ENCODE assay signal across 23 mouse cellular contexts in genomic region chr3:73698889-73699288, GRCm38 (mm10). TPM values are rescaled to one million over a fixed set of nuclear protein-coding genes. Genes with fewer than 3 reads are reported as not detected.
DNase-seq lines count a peak whose midpoint lies in the region; TF ChIP-seq lines count a peak whose summit lies in the region.
"Had no signal": no experiment of that assay in that cellular context is flagged by ENCODE, and none has a peak within 500 bp of the region (broad histone marks: within the 10 kb centered on the region; RNA-seq: fewer than 3 reads in every experiment).

No protein-coding gene starts in this region.

- H3K4me1 ChIP-seq in liver, adult 2 months (ENCODE audit: control insufficient read depth, insufficient read depth, low read length): peaks cover 5% of the 10 kb centered on the region; the same call in 1 of the 2 replicates
- H3K4me1 ChIP-seq: embryonic facial prominence, embryonic 10.5 days; embryonic facial prominence, embryonic 13.5 days; forebrain, embryonic 12.5 days; forebrain, embryonic 15.5 days; hindbrain, embryonic 13.5 days had no signal

- H3K27ac ChIP-seq in liver, adult 2 months (replicated peaks; ENCODE audit: insufficient read depth, low read depth, low read length): no peak overlapping the region
- H3K27ac ChIP-seq: embryonic facial prominence, embryonic 10.5 days; embryonic facial prominence, embryonic 13.5 days; forebrain, embryonic 12.5 days; forebrain, embryonic 15.5 days; gastrocnemius, adult 2 months; hindbrain, embryonic 13.5 days had no signal

- peak; percentile 14 for DNase-seq in adrenal gland, postnatal 10 days
- no peak for DNase-seq in adrenal gland, postnatal 36 days
- peak; percentile 66 for DNase-seq in liver, adult 2 months (ENCODE audit: extremely low read depth, low read depth, low spot score)
- no peak for DNase-seq in liver
- DNase-seq in right cerebral cortex, postnatal 10 days (ENCODE audit: low spot score in 2 of 2): peak; percentile 26 to 33
- no peak for DNase-seq in right cerebral cortex, postnatal 25 days
- DNase-seq: adrenal gland, adult 8-10 months; cerebellum, adult 11-12 months; cerebellum, adult 8-10 months; cerebellum, postnatal 10 days; cerebellum, postnatal 36 days; embryo, embryonic 11 days; gastrocnemius, adult 2 months; gastrocnemius, postnatal 14 days; heart, adult 11 months had no signal

- TF ChIP-seq POLR2A in liver, adult 2 months (IDR thresholded peaks at IDR 0.05; ENCODE audit: extremely low read depth, insufficient read depth, low read length): no peak

- 7% methylated on average over 1 of the region's 1 CpGs for WGBS in liver, adult 2 months

- no peaks in the 10 kb centered on the region for H3K36me3 ChIP-seq in liver, adult 2 months (ENCODE audit: control insufficient read depth, insufficient read depth, low read length)
- H3K36me3 ChIP-seq: embryonic facial prominence, embryonic 10.5 days; embryonic facial prominence, embryonic 13.5 days; forebrain, embryonic 12.5 days; forebrain, embryonic 15.5 days; hindbrain, embryonic 13.5 days had no signal

- TF ChIP-seq CTCF in liver, adult 2 months (IDR thresholded peaks at IDR 0.05; ENCODE audit: low read depth, low read length): no peak

- 0 out of 2 replicates have a peak, but pooled peaks cover 5% of the 10 kb centered on the region for H3K79me2 ChIP-seq in liver, adult 2 months (ENCODE audit: control insufficient read depth, insufficient read depth, low read length)

- no peaks in the 10 kb centered on the region for H3K27me3 ChIP-seq in liver, adult 2 months (ENCODE audit: control insufficient read depth, insufficient read depth, low read length)
- H3K27me3 ChIP-seq: embryonic facial prominence, embryonic 13.5 days; forebrain, embryonic 12.5 days; forebrain, embryonic 15.5 days; hindbrain, embryonic 13.5 days had no signal

- no peak overlapping the region for H3K4me3 ChIP-seq in liver, adult 2 months (ENCODE audit: insufficient read depth, low read depth, low read length)
- H3K4me3 ChIP-seq: embryonic facial prominence, embryonic 10.5 days; embryonic facial prominence, embryonic 13.5 days; erythroblast, embryonic 14.5 days; forebrain, embryonic 12.5 days; forebrain, embryonic 15.5 days; gastrocnemius, adult 2 months; hindbrain, embryonic 13.5 days had no signal

- H3K9ac ChIP-seq in liver, adult 2 months (ENCODE audit: low read depth, low read length): no peak overlapping the region
- H3K9ac ChIP-seq: embryonic facial prominence, embryonic 13.5 days; forebrain, embryonic 12.5 days; forebrain, embryonic 15.5 days; hindbrain, embryonic 13.5 days had no signal

RNA-seq across cellular contexts. Expression of gene Bche, which starts 9.3 kb away (rescaled TPM):
- total RNA-seq in adrenal gland, postnatal 10 days (2021): 10 to 100 TPM; 13.6 to 20.0 TPM
- total RNA-seq in adrenal gland, postnatal 36 days (2021): 1 to 10 TPM; 6.0 TPM
- 118 and 125 TPM in 2 replicates for total RNA-seq in liver, adult 2 months (2014; rRNA removed)
- 13.8 and 21.4 TPM in 2 replicates for polyA plus RNA-seq in liver, adult 2 months (2012; rRNA removed)
- total RNA-seq: hematopoietic stem cell, adult 5-6 weeks had no signal
- polyA plus RNA-seq: activated CD4-positive, CD25-positive, alpha-beta regulatory T cell, adult 4 months; erythroblast, embryonic 14.5 days had no signal

Comparison
In these comparisons a context has a peak if more than half of its experiments do, and no peak if none do; other contexts are left out.
1. DNase-seq: peak in adrenal gland, postnatal 10 days (single experiment), liver, adult 2 months (single experiment) and right cerebral cortex, postnatal 10 days (2 of 2); none in adrenal gland, postnatal 36 days (0 of 2), liver (single experiment) and right cerebral cortex, postnatal 25 days (single experiment).